Mouse (Mus musculus) mesoderm, embryonic 11.5 days (tissue): ENCODE data around the gene Hspb7.

Experiments used
- DNase-seq: peaks from one replicate; pipeline ENCODE4 v3.0.0-alpha.2; 2012; ENCODE audit warnings: low read depth, low spot score

The Hspb7 gene

GRCm38 (mm10) chr4:141468576-141468975 is 48.0 kb downstream of the Hspb7 start:
- DNase-seq: no peak

GRCm38 (mm10) chr4:141469343-141469742 is 48.8 kb downstream of the Hspb7 start:
- no peak for DNase-seq

- no peak for DNase-seq
These were observed 50.9 kb downstream of the Hspb7 start for GRCm38 (mm10) chr4:141471491-141471890.

GRCm38 (mm10) chr4:141472641-141473321 is 52.2 kb downstream of the Hspb7 start:
- peak; percentile 23 for DNase-seq

- DNase-seq: no peak
These were observed 53.9 kb downstream of the Hspb7 start for GRCm38 (mm10) chr4:141474431-141474830.
